Mouse (Mus musculus) hindbrain, embryonic 13.5 days (tissue): ENCODE data around the gene Aldh3b1. TPM values are rescaled to one million over a fixed set of nuclear protein-coding genes. Genes with fewer than 3 reads are reported as not detected.

ENCODE experiments used
- ATAC-seq: fragments of 200-750 bp; cut with Nextera tagmentation; 2 replicates; pipeline ENCODE4 v1.8.0; 2017; ENCODE audit warnings: moderate TSS enrichment; ENCODE audit not compliant: low FRiP score
- H3K27ac ChIP-seq: fragments of 300-500 bp; sonication (generic); 2 replicates; pipeline ENCODE4 v1.5.1; 2015; ENCODE audit warnings: inconsistent platforms, mild to moderate bottlenecking, moderate library complexity
- H3K27me3 ChIP-seq: fragments of 300-500 bp; sonication (generic); 2 replicates; pipeline ENCODE4 v1.6.1; 2015; ENCODE audit warnings: mild to moderate bottlenecking, inconsistent platforms
- H3K36me3 ChIP-seq: fragments of 300-500 bp; sonication (generic); 2 replicates; pipeline ENCODE4 v1.6.1; 2015; ENCODE audit warnings: mild to moderate bottlenecking, inconsistent platforms
- H3K4me1 ChIP-seq: fragments of 300-500 bp; sonication (generic); replicated peaks from 2 replicates; pipeline ENCODE4 v1.6.1; 2015; ENCODE audit warnings: inconsistent platforms
- H3K4me2 ChIP-seq: fragments of 300-500 bp; sonication (generic); 2 replicates; pipeline ENCODE4 v1.6.1; 2015; ENCODE audit warnings: inconsistent platforms, mild to moderate bottlenecking, moderate library complexity
- H3K4me3 ChIP-seq: fragments of 300-500 bp; sonication (generic); 2 replicates; pipeline ENCODE4 v1.5.1; 2015; ENCODE audit warnings: mild to moderate bottlenecking, inconsistent platforms
- H3K9ac ChIP-seq: fragments of 300-500 bp; sonication (generic); 2 replicates; pipeline ENCODE4 v1.6.1; 2015; ENCODE audit warnings: mild to moderate bottlenecking, inconsistent platforms
- H3K9me3 ChIP-seq: fragments of 300-500 bp; sonication (generic); 2 replicates; pipeline ENCODE4 v1.6.1; 2016; ENCODE audit warnings: inconsistent platforms
- WGBS: fragments of 180-500 bp; shearing (Covaris S2); methylation state at CpG from one replicate; pipeline ENCODE4 v1.1.7; 2015; 5-methylcytosine and 5-hydroxymethylcytosine counted together
- polyA plus RNA-seq: library from polyadenylated mRNA; unstranded; fragments of >200 nt; fragmentation: Nextera tagmentation; extraction: Ambion mirVana; gene quantifications from 2 replicates; pipeline ENCODE4 v1.2.1, GENCODE M21; 2015

Aldh3b1 gene
- polyA plus RNA-seq, 1 experiment from 2014 or later = 2.1 TPM

DNA sequence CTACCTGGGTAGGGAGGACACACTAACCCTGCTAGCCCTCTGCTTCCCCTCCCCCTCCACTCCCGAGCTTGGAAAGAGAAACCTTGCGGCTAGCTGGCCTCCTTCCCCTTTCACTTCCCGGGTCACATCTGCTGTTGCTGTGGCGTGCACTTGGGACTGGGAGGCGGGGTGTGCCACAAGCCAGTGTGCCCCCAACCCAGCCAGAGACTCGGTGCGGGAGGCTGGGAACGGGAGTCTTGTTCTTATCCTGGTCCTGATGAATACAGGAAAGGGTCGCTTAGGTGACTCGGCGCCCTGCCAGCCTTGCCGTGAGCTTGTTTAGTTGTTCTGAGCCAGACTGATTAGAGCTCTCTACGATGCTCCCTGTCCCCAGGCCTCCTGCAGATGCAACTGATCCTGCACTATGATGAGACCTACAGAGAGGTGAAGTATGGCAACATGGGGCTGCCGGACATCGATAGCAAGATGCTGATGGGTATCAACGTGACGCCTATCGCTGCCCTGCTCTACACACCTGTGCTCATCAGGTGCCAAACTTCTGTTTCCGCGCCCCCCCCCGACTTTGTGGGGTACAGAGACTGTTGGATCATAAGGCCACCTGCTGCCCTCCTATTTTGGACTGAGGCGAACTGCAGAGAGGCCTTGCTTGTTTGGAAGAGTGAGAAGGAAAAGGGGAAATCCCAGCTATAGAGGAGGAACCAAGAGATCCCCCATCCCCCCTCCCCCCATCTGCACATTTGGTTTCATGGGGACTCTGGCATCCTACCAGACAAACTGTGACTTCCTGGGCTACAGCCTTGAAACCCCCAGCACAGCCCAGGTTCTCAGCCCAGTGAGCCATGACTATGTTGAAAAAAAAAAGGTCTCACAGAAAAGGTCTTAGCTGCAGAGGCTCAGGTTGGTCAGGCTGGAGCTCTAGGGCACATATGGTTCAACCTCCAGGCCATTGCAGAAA, 6.6 kb upstream of the Aldh3b1 start:
- Histone ChIP-seq H3K4me1 (peaks cover 18% of the 10 kb centered on the region), H3K9me3 (no peaks in the 10 kb centered on the region), H3K27me3 (peaks cover 28% of the 10 kb centered on the region), H3K4me3 (peak overlapping the region; percentile 42), H3K9ac (peak overlapping the region; percentile 61), H3K4me2 (peak overlapping the region; percentile 70), H3K27ac (no peak overlapping the region), H3K36me3 (no peaks in the 10 kb centered on the region)
- ATAC-seq = peak; percentile 32; the same call in 1 of the 2 replicates
- 8% methylated on average over 22 of the region's 22 CpGs for WGBS

DNA sequence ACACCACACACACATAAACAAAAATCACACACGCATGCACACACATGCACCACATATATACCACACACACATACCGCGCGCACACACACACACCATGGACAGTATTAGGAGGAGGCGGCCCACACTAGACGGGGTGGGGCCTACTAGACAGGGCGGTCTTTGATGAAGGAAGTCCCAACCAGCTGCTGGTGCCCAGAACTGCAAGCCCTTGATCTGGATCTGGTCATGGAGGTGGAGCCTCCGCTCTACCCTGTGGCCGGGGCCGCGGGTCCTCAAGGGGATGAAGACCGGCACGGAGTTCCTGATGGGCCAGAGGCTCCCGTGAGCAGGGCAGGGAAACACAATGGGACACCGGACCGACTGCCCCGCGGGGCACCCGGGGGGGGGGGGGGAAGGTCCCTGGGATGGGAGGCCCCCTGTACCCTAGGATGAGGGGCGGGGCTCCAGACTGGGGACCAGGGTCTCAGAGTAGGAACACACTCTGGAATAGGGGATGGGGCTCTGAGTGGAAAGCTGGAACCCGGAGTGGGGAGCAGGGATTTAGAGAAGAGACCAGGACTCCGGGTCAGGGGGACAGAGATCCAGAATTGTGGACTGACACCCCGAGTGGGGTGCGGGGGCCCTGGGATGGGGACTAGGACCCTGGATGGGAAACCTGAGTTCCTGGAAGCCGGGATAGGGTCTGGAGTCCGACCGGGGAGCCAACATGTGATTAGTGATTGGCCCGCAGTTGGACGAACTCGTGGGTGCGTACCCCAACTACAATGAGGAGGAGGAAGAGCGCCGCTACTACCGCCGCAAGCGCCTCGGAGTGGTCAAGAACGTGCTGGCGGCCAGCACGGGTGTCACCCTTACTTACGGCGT, 5.7 kb upstream of the Aldh3b1 start, which contains the start of gene Unc93b1:
Gene Unc93b1 (plus strand): TSS at position 155 of the 864 bp plus-strand sequence.
- WGBS = 7% methylated on average over 42 of the region's 42 CpGs
- Histone ChIP-seq H3K9me3 (no peaks in the 10 kb centered on the region), H3K4me3 (peak within 1 kb of the TSS; percentile 42), H3K4me1 (peaks cover 26% of the 10 kb centered on the region), H3K4me2 (peak within 1 kb of the TSS; percentile 70), H3K9ac (peak within 1 kb of the TSS; percentile 61), H3K36me3 (no peaks in the 10 kb centered on the region), H3K27ac (no peak within 1 kb of the TSS), H3K27me3 (peaks cover 28% of the 10 kb centered on the region)
- ATAC-seq = peak; percentile 43

DNA sequence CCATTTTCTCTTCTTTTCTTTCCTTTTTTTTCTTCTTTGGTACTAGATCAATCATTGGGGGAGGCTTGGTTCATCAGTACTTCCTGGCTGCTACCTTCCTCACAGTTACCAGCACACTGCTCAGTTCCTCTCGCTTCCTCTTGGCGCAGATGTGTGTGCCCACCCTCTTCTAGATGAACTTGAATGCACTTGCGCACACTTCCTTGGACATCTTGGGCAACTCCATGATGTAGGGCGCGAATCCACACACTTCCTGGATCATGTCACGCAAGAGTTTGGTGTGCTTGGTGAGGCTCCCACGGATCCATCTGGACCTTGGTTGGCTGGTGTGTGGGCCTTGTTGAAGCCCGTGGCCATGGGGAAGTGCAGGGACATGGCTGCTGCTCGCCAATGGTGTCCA, 2.1 kb upstream of the Aldh3b1 start:
- H3K4me2 ChIP-seq = no peak overlapping the region
- no peak overlapping the region for H3K27ac ChIP-seq
- peaks cover 22% of the 10 kb centered on the region for H3K27me3 ChIP-seq
- H3K9me3 ChIP-seq = no peaks in the 10 kb centered on the region
- H3K36me3 ChIP-seq = no peaks in the 10 kb centered on the region
- H3K4me3 ChIP-seq = no peak overlapping the region
- no peak for ATAC-seq
- peaks cover 44% of the 10 kb centered on the region for H3K4me1 ChIP-seq
- 88% methylated on average over 9 of the region's 9 CpGs for WGBS
- no peak overlapping the region for H3K9ac ChIP-seq

DNA sequence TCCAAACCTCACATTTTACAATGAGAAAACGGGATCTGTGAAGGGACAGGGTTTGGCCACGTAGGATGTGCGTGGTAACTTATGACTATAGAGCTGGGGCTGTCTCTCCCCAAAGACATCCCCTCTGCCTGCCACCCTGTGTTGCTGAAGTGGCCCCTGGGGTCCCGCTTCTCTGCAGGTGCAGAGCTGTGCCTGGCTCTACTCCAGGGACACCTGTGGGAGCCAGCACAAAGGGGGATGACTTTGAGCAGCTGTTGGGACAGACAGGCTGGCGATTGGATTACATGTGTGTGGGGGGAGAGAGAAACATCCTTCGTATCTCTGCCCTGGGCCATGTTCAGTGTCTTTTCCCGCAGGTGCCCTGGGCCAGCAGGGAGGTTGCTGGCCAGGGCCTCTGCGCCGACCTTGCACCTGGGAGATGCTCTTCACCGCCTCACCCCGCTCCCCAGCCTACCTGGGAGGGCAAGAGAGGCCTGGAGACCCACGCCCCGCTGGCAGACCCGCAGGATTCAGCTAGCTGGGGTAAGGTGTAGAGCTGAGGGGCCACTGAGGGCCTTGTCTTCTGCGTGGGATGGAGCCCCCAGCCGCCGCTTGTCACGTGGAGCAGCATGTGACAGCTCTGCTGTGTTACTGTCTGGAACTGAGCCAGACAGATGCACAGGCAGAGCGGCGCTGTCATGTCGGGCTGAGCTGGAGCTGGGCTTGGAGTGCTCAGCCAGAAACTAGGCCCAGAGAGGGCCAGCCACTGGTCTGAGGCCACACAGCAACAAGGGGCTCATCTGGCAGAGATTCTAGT, 852 bp upstream of the Aldh3b1 start:
- Histone ChIP-seq H3K4me3 (no peak overlapping the region), H3K27me3 (peaks cover 10% of the 10 kb centered on the region), H3K9ac (peak overlapping the region; percentile 24; the same call in 1 of the 2 replicates), H3K4me2 (no peak overlapping the region), H3K27ac (peak overlapping the region; percentile 72), H3K9me3 (no peaks in the 10 kb centered on the region), H3K4me1 (peaks cover 33% of the 10 kb centered on the region), H3K36me3 (no peaks in the 10 kb centered on the region)
- no peak for ATAC-seq
- WGBS = 73% methylated on average over 21 of the region's 21 CpGs

DNA sequence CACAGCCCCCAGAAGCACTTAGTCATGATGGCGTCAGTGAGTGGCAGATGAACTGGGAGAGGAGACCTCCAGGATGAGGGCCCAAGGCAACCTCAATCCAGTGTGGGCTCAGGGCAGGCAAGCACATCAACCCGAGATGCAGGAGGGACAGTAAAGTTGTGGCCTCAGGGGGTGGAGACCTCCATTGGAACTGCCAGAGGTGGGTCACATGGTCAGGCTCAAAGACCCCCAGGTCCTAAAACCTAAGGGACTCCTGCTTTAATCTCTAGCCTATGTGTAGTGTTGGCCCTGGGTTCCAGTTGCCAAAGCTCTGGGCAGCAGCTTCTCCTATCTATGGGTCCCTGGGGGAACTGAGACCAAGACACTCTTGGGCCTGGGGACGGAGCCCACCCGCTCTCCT, 829 bp downstream of the Aldh3b1 start:
- Histone ChIP-seq H3K4me1 (peaks cover 28% of the 10 kb centered on the region), H3K4me3 (no peak overlapping the region), H3K27ac (peak overlapping the region; percentile 72), H3K36me3 (no peaks in the 10 kb centered on the region), H3K9ac (no peak overlapping the region), H3K4me2 (no peak overlapping the region), H3K9me3 (no peaks in the 10 kb centered on the region), H3K27me3 (no peaks in the 10 kb centered on the region)
- no peak for ATAC-seq
- 71% methylated on average over 4 of the region's 4 CpGs for WGBS

- Histone ChIP-seq H3K27ac (no peak overlapping the region), H3K4me2 (no peak overlapping the region), H3K9me3 (no peaks in the 10 kb centered on the region), H3K4me3 (no peak overlapping the region), H3K4me1 (peaks cover 28% of the 10 kb centered on the region), H3K9ac (no peak overlapping the region), H3K27me3 (no peaks in the 10 kb centered on the region), H3K36me3 (no peaks in the 10 kb centered on the region)
- 79% methylated on average over 4 of the region's 4 CpGs for WGBS
- ATAC-seq = no peak
Observed at GRCm38 (mm10) chr19:3927989-3928388, 1.6 kb downstream of the Aldh3b1 start.

GRCm38 (mm10) chr19:3926685-3927084, 2.9 kb downstream of the Aldh3b1 start:
- H3K4me1 ChIP-seq = peaks cover 28% of the 10 kb centered on the region

GRCm38 (mm10) chr19:3926279-3926678, 3.3 kb downstream of the Aldh3b1 start:
- Histone ChIP-seq H3K36me3 (no peaks in the 10 kb centered on the region), H3K4me1 (peaks cover 28% of the 10 kb centered on the region), H3K9ac (no peak overlapping the region), H3K4me2 (no peak overlapping the region), H3K27ac (no peak overlapping the region), H3K9me3 (no peaks in the 10 kb centered on the region), H3K4me3 (no peak overlapping the region), H3K27me3 (no peaks in the 10 kb centered on the region)
- no peak for ATAC-seq
- 74% methylated on average over 3 of the region's 3 CpGs for WGBS

More at GRCm38 (mm10) chr19:3926685-3927084, 2.9 kb downstream of the Aldh3b1 start:
- H3K27me3 ChIP-seq = no peaks in the 10 kb centered on the region
- no peak overlapping the region for H3K9ac ChIP-seq
- H3K36me3 ChIP-seq = no peaks in the 10 kb centered on the region
- H3K4me2 ChIP-seq = no peak overlapping the region
- H3K4me3 ChIP-seq = no peak overlapping the region
- no peak overlapping the region for H3K27ac ChIP-seq
- WGBS = 66% methylated on average over 6 of the region's 6 CpGs
- no peak for ATAC-seq
- H3K9me3 ChIP-seq = no peaks in the 10 kb centered on the region

- H3K4me2 ChIP-seq = no peak overlapping the region
- H3K9ac ChIP-seq = no peak overlapping the region
- ATAC-seq = no peak
- no peak overlapping the region for H3K4me3 ChIP-seq
- H3K27ac ChIP-seq = no peak overlapping the region
- H3K9me3 ChIP-seq = no peaks in the 10 kb centered on the region
- H3K27me3 ChIP-seq = no peaks in the 10 kb centered on the region
- H3K36me3 ChIP-seq = no peaks in the 10 kb centered on the region
- peaks cover 25% of the 10 kb centered on the region for H3K4me1 ChIP-seq
- WGBS = 86% methylated on average over 6 of the region's 6 CpGs
Observed at GRCm38 (mm10) chr19:3925859-3926258, 3.7 kb downstream of the Aldh3b1 start.

DNA sequence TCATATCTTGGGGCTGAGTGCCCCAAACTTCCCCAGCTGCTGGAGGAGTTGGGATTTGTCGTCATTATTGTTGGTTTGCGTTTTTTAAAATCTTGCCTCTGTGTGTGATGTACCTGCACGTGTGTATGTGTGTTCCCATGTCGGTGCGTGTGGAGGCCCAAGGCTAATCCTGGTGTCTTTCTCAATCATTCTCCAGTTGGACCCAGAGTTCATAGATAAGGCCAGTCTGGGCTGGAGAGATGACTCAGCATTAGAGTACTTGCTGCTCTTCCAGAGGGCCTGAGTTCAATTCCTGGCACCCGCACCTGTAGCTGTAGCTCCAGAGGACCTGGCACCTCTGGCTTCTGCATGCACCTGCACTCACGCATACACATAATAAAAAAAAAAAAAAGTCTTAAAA, 4.7 kb downstream of the Aldh3b1 start:
- Histone ChIP-seq H3K4me2 (no peak overlapping the region), H3K27ac (no peak overlapping the region), H3K27me3 (no peaks in the 10 kb centered on the region), H3K36me3 (no peaks in the 10 kb centered on the region), H3K9me3 (no peaks in the 10 kb centered on the region), H3K4me1 (peaks cover 16% of the 10 kb centered on the region), H3K9ac (no peak overlapping the region), H3K4me3 (no peak overlapping the region)
- 92% methylated on average over 7 of the region's 7 CpGs for WGBS
- ATAC-seq = no peak

DNA sequence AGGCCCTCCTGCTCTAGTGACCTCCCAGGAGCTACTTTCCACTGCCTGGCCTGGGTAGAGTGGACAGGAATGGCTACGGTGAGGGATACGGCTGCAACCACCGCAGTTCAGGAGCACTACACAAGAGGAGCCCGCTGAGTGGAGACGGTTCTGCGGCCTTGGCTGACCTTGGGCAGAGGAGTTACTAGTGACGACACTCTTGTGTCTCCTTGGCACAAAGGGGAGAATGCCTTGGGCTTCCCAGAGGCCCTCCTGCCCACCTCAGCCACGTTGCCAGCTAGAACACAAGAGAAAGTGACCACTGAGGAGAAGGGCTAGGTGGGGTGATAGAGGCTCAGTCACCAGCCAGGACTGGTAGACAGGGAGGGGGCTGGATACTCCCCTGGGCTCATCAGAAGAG, 5.4 kb downstream of the Aldh3b1 start:
- Histone ChIP-seq H3K9me3 (no peaks in the 10 kb centered on the region), H3K9ac (no peak overlapping the region), H3K4me3 (no peak overlapping the region), H3K27me3 (no peaks in the 10 kb centered on the region), H3K4me2 (no peak overlapping the region), H3K4me1 (peaks cover 9% of the 10 kb centered on the region), H3K27ac (0 out of 2 replicates have a peak overlapping the region, but pooled peaks have one; percentile 23), H3K36me3 (no peaks in the 10 kb centered on the region)
- WGBS = 85% methylated on average over 8 of the region's 8 CpGs
- ATAC-seq = no peak
